In the genomic region with DNA sequence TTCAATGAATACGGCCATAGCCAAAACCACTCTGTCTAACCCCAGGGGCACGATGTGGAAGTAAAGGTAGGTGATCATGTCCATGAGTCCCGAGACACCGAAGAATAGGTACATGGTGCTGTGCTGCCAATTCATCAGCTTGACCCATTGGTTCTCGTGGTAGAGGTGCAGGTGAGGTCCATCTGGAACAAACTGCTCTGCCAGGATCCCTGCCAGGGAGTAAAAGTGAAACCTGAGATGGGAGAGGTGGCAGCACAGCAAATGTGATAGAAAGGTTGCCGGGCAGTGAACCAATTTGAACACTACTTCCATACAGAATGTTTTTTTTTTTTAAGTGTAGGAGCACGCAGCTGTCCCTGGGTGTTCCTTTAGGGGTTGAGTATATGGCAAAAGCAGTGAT, we compare ENCODE assay signal across 26 mouse cellular contexts. TPM values are rescaled to one million over a fixed set of nuclear protein-coding genes. Genes with fewer than 3 reads are reported as not detected.
"Had no signal": no experiment of that assay in that cellular context is flagged by ENCODE, and none has a peak within 500 bp of the region (broad histone marks: within the 10 kb centered on the region; RNA-seq: fewer than 3 reads in every experiment).

No protein-coding gene starts in this region.

- H3K4me3 ChIP-seq: intestine, embryonic 15.5 days; limb, embryonic 12.5 days; limb, embryonic 15.5 days; liver, embryonic 13.5 days; midbrain, embryonic 12.5 days; midbrain, embryonic 15.5 days; myocyte; neural tube, embryonic 13.5 days; stomach, embryonic 15.5 days had no signal

- H3K36me3 ChIP-seq: intestine, embryonic 15.5 days; liver, embryonic 13.5 days; stomach, embryonic 15.5 days had no signal

- ATAC-seq: intestine, embryonic 15.5 days; midbrain, embryonic 15.5 days had no signal

- H3K27me3 ChIP-seq: intestine, embryonic 15.5 days; limb, embryonic 12.5 days; limb, embryonic 15.5 days; liver, embryonic 13.5 days; midbrain, embryonic 12.5 days; midbrain, embryonic 15.5 days; neural tube, embryonic 13.5 days; stomach, embryonic 15.5 days had no signal

- DNase-seq: kidney, adult 18-20 months; left cerebral cortex, postnatal 4 days; liver, embryonic 13.5 days; lung, adult 2 months; lung, postnatal 14 days; retina, postnatal 1 day; right cerebral cortex, postnatal 25 days; spleen, adult 18-20 months; thymus, postnatal 25 days had no signal

- H3K4me1 ChIP-seq: limb, embryonic 12.5 days; limb, embryonic 15.5 days; midbrain, embryonic 12.5 days; midbrain, embryonic 15.5 days; neural tube, embryonic 13.5 days; stomach, embryonic 15.5 days had no signal

- H3K4me2 ChIP-seq: intestine, embryonic 15.5 days; limb, embryonic 12.5 days; limb, embryonic 15.5 days; liver, embryonic 13.5 days; midbrain, embryonic 12.5 days; midbrain, embryonic 15.5 days; neural tube, embryonic 13.5 days; stomach, embryonic 15.5 days had no signal

- H3K9ac ChIP-seq: intestine, embryonic 15.5 days; limb, embryonic 12.5 days; limb, embryonic 15.5 days; liver, embryonic 13.5 days; midbrain, embryonic 12.5 days; midbrain, embryonic 15.5 days; neural tube, embryonic 13.5 days; stomach, embryonic 15.5 days had no signal

- H3K9me3 ChIP-seq: intestine, embryonic 15.5 days; limb, embryonic 12.5 days; limb, embryonic 15.5 days; liver, embryonic 13.5 days; midbrain, embryonic 12.5 days; midbrain, embryonic 15.5 days; neural tube, embryonic 13.5 days; stomach, embryonic 15.5 days had no signal

- H3K27ac ChIP-seq: intestine, embryonic 15.5 days; kidney, postnatal 0 days; limb, embryonic 12.5 days; limb, embryonic 15.5 days; liver, embryonic 13.5 days; macrophage; midbrain, embryonic 12.5 days; midbrain, embryonic 15.5 days; neural tube, embryonic 13.5 days; stomach, embryonic 15.5 days had no signal

RNA-seq across cellular contexts. Expression of a gene that starts 35.3 kb away (rescaled TPM):
- total RNA-seq: layer of hippocampus, adult 18-20 months; layer of hippocampus, postnatal 14 days; left cerebral cortex, adult 8-10 months; left cerebral cortex, postnatal 14 days; left cerebral cortex, postnatal 4 days; megakaryocyte, adult 5-6 weeks; monocyte, adult 5-6 weeks; neutrophil, adult 5-6 weeks had no signal
- polyA plus RNA-seq: limb, embryonic 12.5 days; limb, embryonic 15.5 days; liver, embryonic 13.5 days; macrophage; midbrain, embryonic 12.5 days; myocyte had no signal
